Mouse (Mus musculus) heart, adult 2 months (tissue): ENCODE data around the gene Med23.

Experiments
- CTCF ChIP-seq: fragments of 200-600 bp; IDR thresholded peaks from 2 replicates; pipeline ENCODE4 v1.8.1; 2022; ENCODE audit warnings: antibody characterized with exemption, mild to moderate bottlenecking, moderate library complexity
- EP300 ChIP-seq: fragments of 200-500 bp; IDR thresholded peaks from 2 replicates; pipeline ENCODE4 v1.6.1; 2011; ENCODE audit warnings: low read depth, low read length, control low read depth; ENCODE audit not compliant: insufficient read depth
- POLR2A ChIP-seq: fragments of 200-500 bp; IDR thresholded peaks from 2 replicates; pipeline ENCODE4 v1.6.1; 2011; ENCODE audit warnings: mild to moderate bottlenecking, low read depth, low read length, control low read depth; ENCODE audit not compliant: insufficient read depth

GRCm38 (mm10) chr10:24947871-24948270, 78.1 kb downstream of the Med23 start:
- no peak for TF ChIP-seq CTCF
- no peak for TF ChIP-seq POLR2A
- TF ChIP-seq EP300 = no peak
